Mouse (Mus musculus): ENCODE measurements at regions not wholly inside any gene's neighbourhood (a gene's known extent, or its start where the extent isn't known, plus 50 kb on each side); places are given as distances from the start of the nearest gene placed in this dataset.

GRCm38 (mm10) chr14:58753781-58754180 is 388.9 kb downstream of the 1700129C05Rik start:
- TF ChIP-seq CTCF (IDR thresholded peaks at IDR 0.05; ENCODE audit: control insufficient read depth, insufficient read depth, insufficient read length) (no peak), MAX (IDR thresholded peaks at IDR 0.05) (no peak)

Data from C2C12 (cell line).